Mouse (Mus musculus): Measurements from ENCODE around the gene Sohlh2.
A peak's percentile ranks its signal among the peaks of the same experiment; 100 is the strongest.

Gene Sohlh2

DNA sequence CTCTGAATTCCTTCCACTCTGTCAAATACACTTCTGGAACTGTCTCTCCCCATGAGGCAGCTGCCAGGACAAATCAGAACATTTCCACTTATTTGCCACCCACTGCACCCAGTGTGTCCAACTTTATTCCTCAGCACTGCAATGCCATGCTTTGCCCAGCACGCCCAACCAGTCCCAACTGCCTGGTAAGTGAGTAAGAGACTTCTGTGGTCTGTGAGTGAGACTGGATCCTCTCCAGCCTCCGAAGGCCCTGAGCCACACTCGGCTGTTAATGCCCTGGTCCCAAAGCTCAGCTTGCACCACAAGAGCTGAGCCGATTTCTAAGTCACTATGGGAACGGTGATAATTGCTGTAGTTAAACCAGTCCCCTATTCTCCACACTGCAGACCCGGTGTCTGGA, 25.8 kb downstream of the Sohlh2 start:
- DNase-seq (ENCODE audit: low spot score): no peak

DNA sequence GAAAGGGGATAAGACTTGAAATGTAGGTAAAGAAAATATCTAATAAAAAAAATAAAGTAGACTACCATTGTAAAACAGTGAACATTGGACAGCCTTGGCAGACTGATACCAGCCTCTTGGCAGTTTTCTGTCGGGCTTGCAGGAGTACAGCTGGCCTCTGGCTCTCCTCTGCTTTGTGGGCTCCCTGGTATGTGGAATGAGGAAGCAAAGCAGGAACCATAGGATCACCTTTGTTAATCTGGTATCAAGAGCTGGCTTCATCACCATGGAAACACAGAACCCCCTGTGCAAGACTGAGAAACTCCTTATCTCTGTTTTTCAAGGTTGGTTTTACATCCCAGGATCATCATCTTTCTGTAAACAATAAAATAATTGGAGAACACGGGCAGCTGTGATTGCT, 30.4 kb downstream of the Sohlh2 start:
- no peak for DNase-seq (ENCODE audit: low spot score)

DNA sequence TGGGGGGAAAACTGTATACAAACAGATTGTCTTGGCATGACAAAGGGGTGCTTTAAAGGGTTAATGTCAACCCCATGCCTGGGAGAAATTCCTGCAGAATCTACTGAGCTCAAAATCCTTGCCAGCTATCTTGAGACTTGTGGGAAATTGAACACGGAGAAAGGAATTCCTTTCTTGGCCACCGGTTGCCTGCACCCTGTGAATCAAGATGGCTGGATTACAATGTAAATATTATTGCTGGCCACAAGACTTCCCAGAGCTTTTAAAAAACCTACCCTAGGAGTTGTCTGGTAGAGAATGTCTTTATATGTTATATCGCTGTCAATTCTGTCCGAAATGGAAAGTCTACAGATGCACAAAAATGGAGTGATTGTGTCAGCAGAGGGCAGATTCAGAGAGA, 32.0 kb downstream of the Sohlh2 start:
- DNase-seq (ENCODE audit: low spot score): no peak

DNA sequence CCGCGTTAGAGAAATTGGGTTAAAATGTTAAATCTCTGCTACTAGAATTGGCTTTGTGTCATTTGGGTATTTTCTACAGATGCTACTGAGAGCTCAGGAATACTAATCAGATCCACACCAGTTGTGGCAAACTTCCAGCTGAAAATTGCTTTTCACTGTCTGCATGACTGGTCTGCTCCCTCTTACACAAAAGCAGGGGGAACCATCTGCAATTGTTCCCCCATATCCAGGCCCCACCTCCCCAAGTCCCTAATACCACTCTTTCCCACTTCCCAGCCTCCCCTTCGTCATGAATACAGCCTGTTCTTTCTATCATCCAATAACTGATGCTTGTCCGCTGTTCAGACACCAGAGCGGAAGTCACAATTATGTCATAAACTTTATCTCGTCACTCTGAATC, 32.6 kb downstream of the Sohlh2 start:
- DNase-seq (ENCODE audit: low spot score): no peak

DNA sequence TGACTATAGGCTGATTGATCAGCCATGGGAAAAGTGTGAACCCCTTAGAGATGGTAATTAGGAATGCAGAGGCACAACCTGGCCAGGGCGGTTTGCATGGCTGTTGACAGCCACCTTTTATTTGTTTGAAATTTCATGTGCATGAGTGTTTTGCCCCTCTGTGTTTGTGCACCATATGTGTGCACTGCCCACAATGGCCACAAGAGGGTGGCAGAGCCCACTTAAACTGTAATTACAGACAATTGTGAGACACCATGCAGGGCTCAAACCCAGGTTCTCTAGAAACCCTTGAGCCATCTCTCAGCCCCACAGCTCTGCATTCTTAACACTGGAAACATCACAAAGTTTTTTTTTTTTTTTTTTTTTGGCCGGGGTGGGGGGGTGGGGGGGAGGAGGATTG, 40.7 kb downstream of the Sohlh2 start:
- no peak for DNase-seq (ENCODE audit: low spot score)

DNA sequence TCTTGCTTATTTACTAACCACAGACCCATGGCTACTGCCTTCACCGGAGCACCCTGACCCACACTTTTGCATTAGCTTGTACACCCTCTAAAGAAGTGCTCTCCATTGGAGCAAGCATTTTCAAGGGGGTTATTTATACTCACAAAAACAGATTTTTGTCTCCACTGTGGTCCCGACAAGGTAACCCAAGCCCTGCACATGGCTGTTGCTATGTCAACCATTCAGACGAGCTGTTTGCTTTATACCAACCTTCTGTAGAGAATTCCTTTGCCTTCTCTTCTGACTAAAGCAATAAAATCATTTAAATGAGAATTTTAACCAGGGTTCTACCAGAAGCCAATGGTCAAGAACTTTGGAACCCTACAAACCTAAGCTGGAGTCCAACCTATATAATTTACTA, 42.0 kb downstream of the Sohlh2 start:
- DNase-seq (ENCODE audit: low spot score): no peak

DNA sequence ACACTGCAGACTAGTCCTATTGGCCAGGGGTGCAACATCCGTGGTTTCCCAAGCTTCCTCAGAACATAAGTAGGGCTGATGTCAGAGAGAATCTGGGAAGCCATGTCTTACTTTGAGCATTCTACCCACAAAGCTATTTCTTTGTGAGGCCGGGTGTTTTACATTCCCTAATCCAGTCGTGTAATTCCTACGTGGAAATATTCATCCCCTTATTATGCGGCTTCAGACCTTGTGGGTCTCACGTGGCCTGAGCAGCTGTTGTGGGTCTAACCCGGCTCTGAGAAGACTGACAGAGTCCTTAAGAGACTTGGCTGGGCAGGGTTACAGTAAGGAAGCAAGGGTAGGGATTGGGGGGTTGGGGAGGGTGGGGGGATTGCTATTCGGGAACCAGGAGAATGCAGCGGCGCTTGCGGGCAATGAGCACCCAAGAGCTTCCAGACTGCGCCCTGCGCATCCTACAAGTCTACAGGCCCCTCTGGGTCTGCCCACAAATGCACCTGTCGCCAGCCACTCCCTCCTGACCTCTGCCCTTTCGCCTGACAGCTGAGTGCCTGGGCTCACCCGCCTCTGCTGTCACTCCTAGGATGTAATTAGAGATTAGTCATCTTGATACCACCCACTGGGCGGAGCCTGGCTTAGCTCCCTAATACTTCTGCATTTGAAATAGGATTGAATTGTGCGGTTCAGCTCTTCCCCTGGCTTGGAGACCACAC, 44.8 kb downstream of the Sohlh2 start:
- DNase-seq (ENCODE audit: low spot score): peak; percentile 76

DNA sequence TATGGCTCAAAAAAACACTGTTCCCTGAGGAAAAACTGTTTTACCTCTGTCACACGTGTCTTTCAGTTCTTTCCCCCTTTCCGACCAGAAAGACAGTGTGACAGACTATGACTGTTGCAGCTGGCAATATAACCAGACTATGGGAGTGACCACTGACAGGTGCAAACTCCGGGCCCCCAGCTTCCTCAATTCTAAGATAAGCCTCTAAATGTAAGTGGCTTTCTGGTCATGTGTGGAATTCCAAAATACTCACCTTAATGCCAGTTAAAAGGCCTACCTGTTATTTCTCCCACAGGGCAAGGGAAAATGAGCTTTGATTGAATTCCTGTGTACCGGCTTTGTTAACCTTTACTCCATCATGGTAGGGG, 45.4 kb downstream of the Sohlh2 start:
- no peak for DNase-seq (ENCODE audit: low spot score)

DNA sequence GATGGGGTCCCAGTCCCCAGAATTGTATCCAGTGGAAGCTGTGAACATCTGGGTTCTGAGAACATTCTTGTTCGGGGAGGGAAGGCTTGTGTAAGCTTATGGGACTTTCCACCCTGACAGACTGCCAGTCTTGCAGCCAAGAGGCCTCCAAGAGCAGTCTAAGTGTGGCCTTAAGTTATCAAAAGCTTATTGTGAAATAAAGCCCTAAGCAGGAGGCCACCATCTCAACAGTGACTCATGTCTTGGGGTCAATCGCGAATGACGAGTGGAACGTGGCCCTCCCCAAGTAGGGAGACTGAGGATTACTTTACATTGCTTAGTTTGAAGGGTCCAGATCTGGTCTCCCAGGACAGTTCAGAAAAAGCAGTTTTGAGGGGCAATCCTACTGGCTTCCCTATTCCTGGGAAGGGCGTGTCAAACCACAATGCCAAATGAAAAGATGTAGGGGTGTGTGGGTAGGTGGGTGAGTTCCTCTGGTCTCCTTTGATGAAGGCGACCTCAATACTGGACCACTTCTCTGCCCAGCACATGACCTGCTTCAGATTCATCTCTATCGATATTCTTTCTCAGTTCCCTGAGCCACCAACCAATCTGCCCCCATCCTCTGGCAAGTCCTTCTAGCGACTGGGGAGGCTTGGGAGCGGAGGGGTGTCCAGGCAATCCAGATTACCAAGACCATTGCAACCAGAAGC, 60.0 kb downstream of the Sohlh2 start, which contains the start of gene Dclk1:
Dclk1 (plus strand) TSS at position 635 of the 692 bp plus-strand sequence.
- no peak for DNase-seq (ENCODE audit: low spot score)

DNA sequence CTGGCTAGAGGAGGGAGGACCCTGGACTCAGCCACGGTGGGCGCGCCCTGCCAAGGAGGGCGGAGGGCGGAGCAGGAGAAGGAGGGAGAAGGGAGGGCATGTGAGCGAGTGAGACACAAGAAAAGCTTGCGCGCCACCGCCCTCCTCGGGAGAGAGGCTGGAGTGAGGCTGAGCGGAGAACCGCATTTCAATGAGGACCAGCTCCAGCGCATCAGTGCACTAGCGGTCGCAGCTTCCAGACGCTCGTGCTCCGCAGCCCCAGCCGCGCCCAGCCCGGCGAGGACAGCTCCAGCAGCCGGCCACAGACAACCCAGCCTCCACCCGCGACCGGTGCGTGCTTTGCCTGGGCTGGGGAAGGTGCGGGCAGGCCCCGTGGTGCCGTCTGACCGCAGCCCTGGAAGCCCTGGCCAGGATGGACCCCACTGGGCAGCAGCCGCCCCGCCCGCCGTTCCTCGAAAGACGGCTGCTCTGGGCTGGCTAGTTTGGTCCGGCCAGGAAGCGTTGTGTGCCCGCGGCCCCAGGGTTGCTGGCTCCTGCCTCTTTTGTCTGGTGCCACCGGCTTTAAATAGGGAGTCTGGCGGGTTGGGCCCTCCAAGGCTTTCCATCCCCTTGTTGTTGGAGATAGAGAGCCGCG, 60.7 kb downstream of the Sohlh2 start:
- peak; percentile 87 for DNase-seq (ENCODE audit: low spot score)

DNA sequence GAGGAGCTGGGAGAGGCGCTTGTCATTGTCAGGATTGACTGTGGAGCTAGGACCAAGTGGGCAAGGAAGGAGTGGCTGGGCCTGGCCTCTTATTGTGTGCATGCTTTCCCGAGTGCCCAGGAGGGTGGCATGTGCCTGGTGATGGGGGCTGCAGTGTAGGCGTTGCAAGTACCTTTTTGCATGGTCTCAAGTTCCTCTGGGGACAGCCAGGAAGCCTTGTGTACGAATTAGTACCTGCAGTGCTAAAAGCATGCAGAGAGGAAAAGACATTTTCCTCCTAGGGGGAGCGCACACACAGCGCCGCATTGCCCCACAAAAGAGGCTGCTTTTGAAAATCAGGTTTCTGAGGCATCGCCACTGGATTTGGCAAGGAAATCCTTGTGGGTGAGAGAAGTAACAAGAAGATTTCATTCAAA, 61.2 kb downstream of the Sohlh2 start:
- DNase-seq (ENCODE audit: low spot score): no peak

DNA sequence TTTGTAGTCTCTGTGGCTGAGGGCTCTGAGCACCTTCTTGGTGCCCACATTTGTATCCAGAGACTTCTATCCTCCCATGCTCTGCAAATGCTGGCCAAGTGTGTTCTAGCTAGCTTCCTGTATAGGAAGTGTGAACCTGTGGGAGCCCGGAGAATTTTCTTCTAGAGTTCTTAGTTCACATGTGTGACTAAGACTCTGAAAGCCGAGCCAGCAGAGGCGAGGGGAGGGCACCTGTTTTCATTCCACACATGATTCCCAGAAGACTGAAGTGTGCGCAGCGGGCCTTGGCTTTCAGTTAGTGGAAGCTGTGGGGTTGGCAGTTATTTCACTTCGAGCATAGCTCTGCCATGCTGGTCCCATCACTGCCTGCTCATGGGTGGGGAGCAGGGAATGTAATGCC, 62.3 kb downstream of the Sohlh2 start:
- DNase-seq (ENCODE audit: low spot score): no peak

DNA sequence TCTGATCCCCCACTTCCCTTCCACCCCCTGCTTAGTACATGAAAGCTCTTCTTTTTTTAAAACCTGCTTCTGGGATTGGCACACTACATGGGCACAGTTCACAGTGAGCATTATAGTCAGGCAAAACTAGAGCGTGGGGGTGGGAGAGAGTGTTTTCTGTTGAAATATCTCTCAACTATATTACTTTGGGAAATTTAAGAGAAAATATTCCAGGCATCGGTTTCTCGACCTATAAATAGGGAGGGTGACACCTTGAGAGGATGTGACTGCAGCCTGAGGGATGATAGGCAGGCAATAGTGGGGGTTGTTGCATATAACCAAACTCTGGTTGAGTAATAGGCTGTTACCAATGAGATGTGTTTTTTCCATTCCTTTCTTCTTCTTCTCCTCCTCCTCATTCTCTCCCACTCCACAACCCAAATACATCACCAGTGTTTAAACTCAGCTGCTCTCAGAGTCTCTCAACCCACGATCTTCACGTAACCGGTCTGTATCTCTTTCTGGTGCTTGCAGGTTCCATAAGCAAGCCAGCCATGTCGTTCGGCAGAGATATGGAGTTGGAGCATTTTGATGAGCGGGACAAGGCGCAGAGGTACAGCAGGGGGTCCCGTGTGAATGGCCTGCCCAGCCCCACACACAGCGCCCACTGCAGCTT, 64.9 kb downstream of the Sohlh2 start:
- no peak for DNase-seq (ENCODE audit: low spot score)

DNA sequence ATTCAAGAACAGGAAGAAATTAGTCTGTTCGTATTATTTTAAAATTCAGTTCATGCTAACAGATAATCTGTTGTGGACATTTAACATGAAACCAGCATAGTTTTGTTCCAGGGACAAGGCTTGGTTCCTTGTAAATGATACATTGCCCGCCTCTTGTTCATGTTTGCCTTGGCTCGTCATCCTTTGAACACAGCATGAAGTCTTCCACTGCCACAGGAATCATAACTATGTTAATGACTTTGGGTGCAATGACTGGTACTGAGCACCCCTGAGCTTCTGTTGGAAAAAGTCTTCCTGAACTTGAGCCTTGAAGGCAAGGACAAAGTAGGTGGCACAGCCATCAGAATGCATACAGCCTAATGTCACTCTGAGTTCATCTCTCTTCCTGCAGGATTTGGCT, 66.2 kb downstream of the Sohlh2 start:
- no peak for DNase-seq (ENCODE audit: low spot score)

DNA sequence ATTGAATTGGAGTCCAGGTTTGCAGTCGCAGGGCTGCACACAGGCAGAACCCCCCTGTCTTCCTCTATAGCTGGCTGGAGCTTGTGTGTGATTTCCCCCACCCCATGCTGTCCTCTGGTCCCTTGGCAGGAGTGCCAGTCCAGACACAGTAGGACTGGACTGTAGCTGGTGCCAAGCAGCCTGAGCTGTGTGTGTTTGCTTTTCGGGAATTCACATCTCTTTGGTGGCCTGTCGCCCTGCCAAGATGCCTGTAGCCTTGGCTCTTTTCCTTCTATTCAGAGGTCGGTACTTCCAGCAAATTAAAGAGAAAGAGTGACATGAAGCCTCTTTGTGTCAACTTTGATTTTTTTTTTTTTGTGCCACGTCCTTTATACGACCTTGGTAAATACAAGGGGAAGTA, 66.7 kb downstream of the Sohlh2 start:
- no peak for DNase-seq (ENCODE audit: low spot score)

DNA sequence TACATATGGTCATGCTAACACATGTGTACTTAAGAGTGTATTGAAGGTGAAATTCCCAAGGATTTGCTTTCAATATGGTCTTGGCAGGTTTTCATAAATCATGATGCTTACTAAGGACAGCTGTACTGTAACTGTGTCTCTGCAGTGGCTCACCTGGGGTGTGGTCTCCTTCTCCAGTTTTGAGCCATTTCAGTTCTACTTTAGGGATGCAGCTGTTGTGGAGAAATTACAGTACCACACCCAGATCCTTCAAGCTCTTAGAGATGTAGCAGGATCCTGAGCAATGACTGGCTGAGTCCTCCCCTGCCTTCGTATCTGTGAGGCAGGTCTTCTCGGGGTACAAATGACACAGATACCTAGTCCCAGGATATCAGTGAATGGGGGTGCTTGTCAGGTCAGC, 68.8 kb downstream of the Sohlh2 start:
- DNase-seq (ENCODE audit: low spot score): no peak
